Mouse (Mus musculus): ENCODE data around the gene Pithd1.

- no peak for TF ChIP-seq GATA1 (IDR thresholded peaks at IDR 0.05; ENCODE audit: borderline replicate concordance, low read length)
- no peak for TF ChIP-seq FLI1 (IDR thresholded peaks at IDR 0.05; ENCODE audit: low read length)
These were observed 21.9 kb upstream of the Pithd1 start for GRCm38 (mm10) chr4:136008782-136009447.
